Mouse (Mus musculus): ENCODE data around the gene Olfr1150-ps1.

Olfr1150-ps1 gene

GRCm38 (mm10) chr2:87843693-87844092, at the start of gene Olfr1150-ps1:
Gene Olfr1150-ps1, plus strand, starts transcription at chr2:87843993.
- no peak for DNase-seq (ENCODE audit: low spot score in 2 of 2)

DNA sequence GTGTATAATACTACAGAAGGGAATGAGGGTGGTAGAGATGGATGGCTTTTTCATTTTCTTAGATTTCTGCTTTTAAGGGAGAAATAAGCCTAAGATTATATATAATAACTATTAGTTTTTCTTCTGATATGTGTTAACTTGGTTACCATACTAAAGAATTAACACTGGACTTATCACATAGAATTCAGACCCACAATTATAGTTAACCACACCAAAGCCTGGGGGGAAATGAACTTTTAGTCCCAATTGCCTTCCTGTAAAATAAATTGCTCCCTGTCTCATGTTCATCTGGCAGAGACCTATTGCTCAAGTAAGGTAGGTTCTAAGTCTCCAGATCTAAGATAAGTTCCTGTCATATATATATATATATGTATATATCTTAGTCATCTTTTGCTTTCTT, 43.5 kb upstream of the Olfr1150-ps1 start, which contains the start of gene Olfr1143:
Gene Olfr1143, plus strand, starts transcription at position 301 of the 400 bp plus-strand sequence.
- DNase-seq (ENCODE audit: low spot score in 2 of 2): no peak

DNA sequence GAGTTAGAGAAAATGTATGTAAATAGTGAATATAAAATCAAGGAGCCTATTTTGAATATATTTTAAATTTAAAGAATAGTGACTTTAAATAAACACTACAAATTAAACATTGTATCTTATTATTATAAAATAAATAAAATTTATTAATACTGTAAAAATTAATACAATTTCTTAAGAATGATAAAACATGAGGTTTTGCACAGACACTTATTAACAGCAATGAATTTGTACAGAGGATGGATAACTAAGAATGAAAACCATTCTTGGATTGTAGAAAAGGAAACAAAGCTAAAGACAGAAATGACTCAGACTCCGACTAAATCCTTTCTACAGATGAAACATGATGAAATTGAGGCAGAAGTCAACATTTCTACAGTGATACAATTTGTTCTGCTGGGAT, 34.3 kb upstream of the Olfr1150-ps1 start, which contains the start of gene Olfr1145:
Gene Olfr1145, plus strand, starts transcription at position 301 of the 400 bp plus-strand sequence.
- no peak for DNase-seq (ENCODE audit: low spot score in 2 of 2)

DNA sequence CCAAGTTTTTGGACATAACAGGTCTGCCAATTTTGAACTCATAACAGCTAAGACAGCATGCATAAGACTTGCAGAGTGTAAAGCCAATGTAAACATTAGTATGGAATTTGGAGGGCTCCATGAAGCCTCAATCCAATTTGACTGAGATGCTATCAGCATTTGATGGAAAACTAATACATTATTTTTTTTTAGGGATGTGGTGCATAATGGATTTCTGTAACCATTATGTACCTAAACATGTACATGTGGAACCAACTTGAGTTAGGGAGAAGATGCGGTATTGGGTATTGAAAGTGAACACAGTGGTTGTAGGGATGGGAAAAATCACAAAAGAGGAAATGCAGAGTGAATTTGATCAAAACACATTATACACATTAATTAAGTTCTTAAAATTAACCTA, 13.6 kb upstream of the Olfr1150-ps1 start, which contains the start of gene Olfr1148:
Gene Olfr1148, plus strand, starts transcription at position 301 of the 400 bp plus-strand sequence.
- no peak for DNase-seq (ENCODE audit: low spot score in 2 of 2)

DNA sequence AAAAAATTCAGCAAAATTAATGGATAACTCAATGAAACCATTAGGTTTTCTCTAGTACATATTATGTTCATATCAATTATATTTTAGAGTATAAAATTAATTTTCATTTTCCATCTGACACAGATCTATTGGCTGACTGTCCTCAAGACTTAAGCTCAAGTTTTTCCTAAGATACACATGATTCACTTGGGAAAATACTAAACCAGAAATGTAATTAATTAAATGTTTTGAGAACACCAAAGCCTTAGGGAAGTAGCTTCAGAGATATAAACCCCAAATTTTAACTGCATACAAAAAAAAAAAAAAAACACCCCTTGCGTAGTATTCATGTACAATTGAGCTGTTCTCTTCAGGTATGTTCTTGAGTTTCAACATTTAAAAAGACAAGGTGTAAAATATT, 11.8 kb downstream of the Olfr1150-ps1 start, which contains the start of gene Olfr1151:
Gene Olfr1151, plus strand, starts transcription at position 301 of the 400 bp plus-strand sequence.
- no peak for DNase-seq (ENCODE audit: low spot score in 2 of 2)

GRCm38 (mm10) chr2:87866192-87866591, 22.4 kb downstream of the Olfr1150-ps1 start, which contains the start of gene Olfr1152:
Gene Olfr1152, plus strand, starts transcription at chr2:87866492.
- no peak for DNase-seq (ENCODE audit: low spot score in 2 of 2)

- DNase-seq (ENCODE audit: low spot score in 2 of 2): no peak
Observed at GRCm38 (mm10) chr2:87894662-87895061, 50.9 kb downstream of the Olfr1150-ps1 start, which contains the start of gene Olfr1153. Gene Olfr1153, plus strand, starts transcription at chr2:87894962.

All from urinary bladder, postnatal 36 days (tissue).